Mouse (Mus musculus): ENCODE measurements around the gene BC052040.

DNA sequence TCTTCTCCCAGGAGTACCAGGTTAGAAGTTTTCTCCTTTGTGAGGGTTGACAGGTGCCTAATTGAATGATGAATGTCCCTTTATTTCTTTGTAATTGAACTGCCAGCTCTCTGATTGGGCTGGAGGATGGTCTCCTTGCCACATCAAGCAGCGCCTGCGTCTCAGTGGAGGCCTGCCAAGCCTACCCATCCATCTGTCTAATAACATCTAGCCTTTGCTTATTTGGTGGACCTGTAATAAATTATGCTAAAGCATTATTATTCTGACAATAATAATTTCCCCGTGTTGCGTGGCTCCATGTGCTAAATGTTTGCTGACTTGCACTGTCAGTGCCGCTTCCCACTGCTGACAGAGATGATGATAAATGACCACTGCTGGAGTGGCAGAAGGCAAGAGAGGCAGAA lies 49.5 kb downstream of the BC052040 start:
- no peak for TF ChIP-seq GATA1 (IDR thresholded peaks at IDR 0.05; ENCODE audit: borderline replicate concordance, low read length)
- TF ChIP-seq FLI1 (IDR thresholded peaks at IDR 0.05; ENCODE audit: low read length): no peak

Data from megakaryocyte, embryonic 14.5 days (primary cell).